Mouse (Mus musculus) embryonic facial prominence, embryonic 10.5 days (tissue): Measurements from ENCODE around the gene Siglec1. TPM values are rescaled to one million over a fixed set of nuclear protein-coding genes. Genes with fewer than 3 reads are reported as not detected.

ENCODE experiments used
- microRNA-seq: library from miRNA; unstranded; fragments of <30 nt; microRNA quantifications from one replicate; pipeline ENCODE4, GENCODE M21; 2017
- polyA plus RNA-seq: library from polyadenylated mRNA; unstranded; fragments of >200 nt; fragmentation: Nextera tagmentation; extraction: Ambion mirVana; gene quantifications from 2 replicates; pipeline ENCODE4 v1.2.1, GENCODE M21; 2016

The Siglec1 gene
- polyA plus RNA-seq, 1 experiment from 2014 or later, result 0.16 TPM

Small RNAs within 50 kb of the gene (microRNA-seq; reads per million reads assigned to microRNA genes)
- gene Mir6973b, result not detected

Other genes with a start within 250 kb of the Siglec1 start
- gene 4930402H24Rik, start 180.4 kb downstream of the Siglec1 start, polyA plus RNA-seq, result 30.3 and 32.2 TPM in 2 replicates
- 6.0 and 6.2 TPM in 2 replicates for gene Atrn, start 180.3 kb downstream of the Siglec1 start, polyA plus RNA-seq
- gene Gfra4, start 43.7 kb downstream of the Siglec1 start, polyA plus RNA-seq, result 5.6 and 7.2 TPM in 2 replicates
- 0.64 and 1.0 TPM in 2 replicates for gene Adam33, start 23.0 kb downstream of the Siglec1 start, polyA plus RNA-seq
- gene Hspa12b, start 40.5 kb upstream of the Siglec1 start, polyA plus RNA-seq, result 9.7 and 14.1 TPM in 2 replicates
- gene Gm11037, start 46.7 kb upstream of the Siglec1 start, polyA plus RNA-seq, result not detected in 2 replicates
- gene 1700037H04Rik, start 73.3 kb upstream of the Siglec1 start, polyA plus RNA-seq, result 115 and 119 TPM in 2 replicates
- 7.4 and 7.6 TPM in 2 replicates for gene Cenpb, start 93.3 kb upstream of the Siglec1 start, polyA plus RNA-seq
- gene Cdc25b, start 100.2 kb upstream of the Siglec1 start, polyA plus RNA-seq, result 50.0 and 52.6 TPM in 2 replicates
- 3.2 TPM in 2 replicates for gene Spef1, start 100.5 kb upstream of the Siglec1 start, polyA plus RNA-seq
- 23.3 and 25.3 TPM in 2 replicates for gene Ap5s1, start 120.3 kb upstream of the Siglec1 start, polyA plus RNA-seq
- 19.4 and 20.4 TPM in 2 replicates for gene Mavs, start 147.3 kb upstream of the Siglec1 start, polyA plus RNA-seq
- gene Pank2, start 175.7 kb upstream of the Siglec1 start, polyA plus RNA-seq, result 44.2 and 44.6 TPM in 2 replicates